Mouse (Mus musculus) forelimb bud, embryonic 11.5 days (tissue): ENCODE data around the gene Bsn.
A peak's percentile ranks its signal among the peaks of the same experiment; 100 is the strongest.

Source experiments
- DNase-seq: peaks from one replicate; pipeline ENCODE4 v3.0.0-alpha.2; 2012; ENCODE audit warnings: low read depth, low spot score

The Bsn gene

DNA sequence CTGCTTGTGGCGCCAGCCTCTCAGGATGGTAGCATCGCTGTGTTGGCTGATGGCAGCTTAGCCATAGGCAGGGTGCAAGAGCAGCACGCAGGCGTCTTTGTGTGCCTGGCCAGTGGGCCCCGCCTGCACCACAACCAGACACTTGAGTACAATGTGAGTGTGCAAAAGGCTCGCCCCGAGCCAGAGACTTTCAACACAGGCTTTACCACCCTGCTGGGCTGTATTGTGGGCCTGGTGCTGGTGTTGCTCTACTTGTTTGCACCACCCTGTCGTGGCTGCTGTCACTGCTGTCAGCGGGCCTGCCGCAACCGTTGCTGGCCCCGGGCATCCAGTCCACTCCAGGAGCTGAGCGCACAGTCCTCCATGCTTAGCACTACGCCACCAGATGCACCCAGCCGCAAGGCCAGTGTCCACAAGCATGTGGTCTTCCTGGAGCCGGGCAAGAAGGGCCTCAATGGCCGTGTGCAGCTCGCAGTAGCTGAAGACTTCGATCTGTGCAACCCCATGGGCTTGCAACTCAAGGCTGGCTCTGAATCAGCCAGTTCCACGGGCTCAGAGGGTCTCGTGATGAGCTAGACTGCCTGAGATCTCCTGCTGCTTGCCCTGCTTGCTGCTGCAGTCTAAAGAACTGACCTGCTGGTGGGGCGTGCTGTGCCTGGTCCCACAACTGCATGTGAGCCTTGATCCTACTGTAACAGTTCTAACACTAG, 135.7 kb downstream of the Bsn start:
- no peak for DNase-seq

DNA sequence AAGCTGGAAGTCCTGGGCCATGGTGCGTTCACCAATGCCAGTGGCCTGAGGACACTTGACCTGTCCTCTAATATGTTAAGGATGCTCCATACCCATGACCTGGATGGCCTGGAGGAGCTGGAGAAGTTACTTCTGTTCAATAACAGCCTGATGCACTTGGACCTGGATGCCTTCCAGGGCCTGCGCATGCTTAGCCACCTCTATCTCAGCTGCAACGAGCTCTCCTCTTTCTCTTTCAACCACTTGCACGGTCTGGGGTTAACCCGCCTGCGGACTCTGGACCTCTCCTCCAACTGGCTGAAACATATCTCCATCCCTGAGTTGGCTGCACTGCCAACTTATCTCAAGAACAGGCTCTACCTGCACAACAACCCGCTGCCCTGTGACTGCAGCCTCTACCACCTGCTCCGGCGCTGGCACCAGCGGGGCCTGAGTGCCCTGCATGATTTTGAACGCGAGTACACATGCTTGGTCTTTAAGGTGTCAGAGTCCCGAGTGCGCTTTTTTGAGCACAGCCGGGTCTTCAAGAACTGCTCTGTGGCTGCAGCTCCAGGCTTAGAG, 136.4 kb downstream of the Bsn start:
- DNase-seq, result no peak

DNA sequence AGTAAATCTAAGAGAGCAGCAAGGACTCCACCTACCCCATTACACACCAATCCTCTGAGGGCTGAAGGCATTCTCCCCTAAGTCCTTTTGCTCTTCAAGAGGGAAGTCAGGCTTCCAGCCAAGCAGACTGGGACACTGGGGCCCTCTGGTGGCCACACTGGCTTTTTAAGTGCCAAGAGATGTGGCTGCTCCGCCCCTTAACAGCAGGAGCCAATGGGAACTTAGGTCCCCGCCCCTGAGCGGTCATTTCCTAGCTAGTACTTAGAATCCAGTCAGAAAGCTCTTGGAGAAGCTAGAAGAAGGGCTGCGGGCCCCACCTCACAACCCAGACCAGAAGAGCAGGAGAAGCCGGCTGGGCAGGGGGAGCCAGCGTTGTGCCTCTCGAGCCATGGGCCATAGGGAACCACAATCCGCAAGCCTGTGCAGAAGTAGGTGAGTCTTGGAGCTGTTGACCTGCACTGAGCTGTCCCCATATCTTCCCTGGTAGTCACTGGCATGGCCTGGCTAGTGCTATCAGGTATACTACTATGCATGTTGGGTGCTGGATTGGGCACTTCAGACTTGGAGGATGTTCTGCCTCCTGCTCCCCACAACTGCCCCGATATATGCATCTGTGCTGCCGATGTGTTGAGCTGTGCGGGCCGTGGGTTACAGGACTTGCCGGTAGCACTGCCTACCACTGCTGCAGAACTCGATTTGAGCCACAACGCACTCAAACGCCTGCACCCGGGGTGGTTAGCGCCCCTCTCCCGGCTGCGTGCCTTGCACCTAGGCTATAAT, 137.1 kb downstream of the Bsn start, which contains the start of gene Amigo3:
TSS of gene Amigo3 (plus strand) at position 275 of the 780 bp plus-strand sequence.
- DNase-seq, result peak; percentile 95

DNA sequence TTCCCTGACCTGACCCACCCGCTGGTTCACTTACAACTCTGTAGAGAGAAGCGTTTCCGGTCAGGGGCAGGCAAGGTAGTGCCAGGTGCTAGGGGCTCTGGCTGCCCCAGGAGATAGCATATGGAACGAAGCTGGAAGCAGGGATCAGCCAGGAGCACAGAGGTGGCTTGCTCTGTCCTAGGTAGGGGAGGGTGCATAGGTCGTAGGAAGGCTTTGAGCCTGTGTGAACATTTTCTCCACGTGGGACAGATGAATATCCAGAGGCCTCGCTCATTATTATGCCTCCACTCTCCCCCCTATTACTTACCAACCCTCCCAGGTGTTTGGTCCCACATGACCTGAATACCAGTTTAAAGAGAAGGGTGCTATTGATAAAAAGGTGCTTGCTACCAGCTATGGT, 137.8 kb downstream of the Bsn start:
- no peak for DNase-seq

DNA sequence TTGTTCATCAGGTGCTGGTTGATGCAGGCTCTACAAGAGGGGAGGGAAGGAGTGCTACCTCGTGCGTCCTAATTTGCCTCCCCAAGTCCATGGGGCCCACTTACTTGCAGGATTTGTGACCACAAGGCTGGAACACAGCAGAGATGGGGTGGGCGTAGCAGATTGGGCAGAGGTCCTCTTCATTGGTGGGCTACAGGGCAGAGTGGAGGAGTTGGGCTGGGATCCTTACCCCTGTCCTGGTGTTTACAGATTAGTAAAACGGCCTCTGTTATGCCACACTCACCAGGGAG, 138.3 kb downstream of the Bsn start:
- no peak for DNase-seq

DNA sequence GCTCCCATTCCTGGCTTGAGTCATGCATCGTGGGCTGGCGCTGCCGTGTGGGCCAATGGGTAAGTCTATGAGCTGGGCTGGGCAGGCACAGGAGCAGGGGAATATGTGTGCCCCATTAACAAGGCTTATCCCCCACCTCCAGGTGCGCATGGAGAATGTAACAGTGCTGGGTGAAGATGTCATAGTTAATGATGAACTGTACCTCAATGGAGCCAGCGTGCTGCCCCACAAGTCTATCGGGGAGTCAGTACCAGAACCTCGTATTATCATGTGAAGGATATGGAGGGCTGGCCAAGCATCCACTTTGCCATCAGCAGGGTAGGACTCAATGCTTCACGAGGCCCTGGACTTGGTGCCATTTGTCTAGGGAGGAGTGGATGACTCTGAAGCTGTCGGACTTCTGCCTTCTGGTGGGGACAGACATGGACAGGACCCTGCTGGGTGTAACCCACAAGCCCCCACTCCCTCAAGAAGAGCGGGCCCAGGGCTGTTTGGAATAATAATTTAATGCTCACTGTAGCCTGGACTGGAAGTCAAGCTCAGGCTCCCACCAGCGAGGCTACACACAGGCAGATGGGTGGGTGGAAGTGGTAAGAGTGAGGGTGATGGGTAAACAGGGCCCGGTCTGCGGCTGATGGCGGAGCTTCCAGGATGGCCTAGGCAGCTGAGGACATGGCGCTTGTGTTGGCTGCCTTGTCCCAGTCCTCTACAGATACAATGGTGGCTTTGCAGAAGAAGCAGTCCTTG, 138.8 kb downstream of the Bsn start:
- no peak for DNase-seq

DNA sequence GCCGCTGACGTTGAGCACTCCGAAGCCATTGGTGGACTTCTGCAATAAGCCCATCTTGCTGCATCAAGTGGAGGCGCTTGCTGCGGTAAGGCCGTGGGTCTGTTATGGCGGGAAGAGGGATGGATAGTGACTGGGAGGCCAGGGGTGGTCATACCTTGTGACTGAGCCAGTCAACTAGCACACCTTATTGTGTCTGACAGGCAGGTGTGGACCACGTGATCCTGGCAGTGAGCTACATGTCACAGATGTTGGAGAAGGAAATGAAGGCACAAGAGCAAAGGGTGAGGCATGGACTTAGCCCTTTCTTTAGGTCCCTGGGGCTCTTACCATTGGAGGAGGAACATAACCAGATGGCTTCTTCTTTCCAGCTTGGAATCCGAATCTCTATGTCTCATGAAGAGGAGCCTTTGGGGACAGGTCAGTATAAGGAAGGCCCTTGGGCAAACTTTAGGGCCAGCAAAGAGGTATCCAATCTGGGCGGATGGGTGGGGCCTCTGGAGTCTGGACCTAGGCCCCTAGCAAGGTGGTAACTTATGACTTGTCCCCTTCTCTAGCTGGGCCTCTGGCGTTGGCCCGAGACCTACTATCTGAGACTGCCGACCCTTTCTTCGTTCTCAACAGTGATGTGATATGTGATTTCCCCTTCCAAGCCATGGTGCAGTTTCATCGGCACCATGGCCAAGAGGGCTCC, 140.5 kb downstream of the Bsn start:
- DNase-seq, result no peak

DNA sequence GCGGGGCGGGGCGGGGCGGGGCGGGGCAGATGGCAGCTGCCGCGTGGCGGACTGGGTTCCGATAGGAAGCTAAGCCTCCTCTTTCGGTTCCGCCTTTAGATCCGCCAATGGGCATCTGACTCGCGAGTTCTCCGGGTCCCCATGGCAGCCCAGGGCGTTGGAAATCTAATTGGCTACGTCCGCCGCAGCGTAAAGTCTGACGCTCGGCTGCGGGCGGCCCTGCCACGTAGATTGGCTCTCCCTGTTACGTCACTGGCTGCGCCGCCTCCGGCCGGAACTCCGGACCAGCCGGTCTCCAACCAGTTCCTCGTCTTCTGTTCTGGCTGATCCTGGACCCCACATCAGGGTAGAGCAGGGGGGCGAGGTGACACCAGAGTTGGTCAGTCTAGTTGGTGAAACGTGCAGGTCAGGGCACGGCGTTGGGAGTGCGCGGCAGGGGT, 141.1 kb downstream of the Bsn start, which contains the start of gene Gmppb:
TSS of gene Gmppb (plus strand) at position 227 of the 440 bp plus-strand sequence.
- peak; percentile 96 for DNase-seq

DNA sequence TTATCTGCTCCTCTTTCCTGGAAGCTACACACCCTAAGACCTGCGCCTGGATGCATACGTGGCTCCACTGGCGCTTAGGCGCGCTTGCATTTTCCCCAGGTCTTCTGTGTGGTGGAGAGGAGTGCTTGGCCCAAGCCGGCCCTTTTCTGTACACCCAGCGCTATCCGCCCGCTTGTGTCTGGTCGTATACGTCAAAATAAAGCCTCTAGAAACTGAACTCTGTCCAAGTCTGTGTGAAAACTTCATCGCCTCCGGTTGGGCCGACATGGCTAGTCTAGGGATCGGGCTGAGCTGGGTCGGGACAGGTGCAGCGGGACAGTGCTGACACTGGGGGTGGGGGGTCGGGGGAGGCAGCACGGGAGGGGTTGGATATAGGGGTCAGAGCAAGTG, 141.6 kb downstream of the Bsn start:
- DNase-seq, result no peak

DNA sequence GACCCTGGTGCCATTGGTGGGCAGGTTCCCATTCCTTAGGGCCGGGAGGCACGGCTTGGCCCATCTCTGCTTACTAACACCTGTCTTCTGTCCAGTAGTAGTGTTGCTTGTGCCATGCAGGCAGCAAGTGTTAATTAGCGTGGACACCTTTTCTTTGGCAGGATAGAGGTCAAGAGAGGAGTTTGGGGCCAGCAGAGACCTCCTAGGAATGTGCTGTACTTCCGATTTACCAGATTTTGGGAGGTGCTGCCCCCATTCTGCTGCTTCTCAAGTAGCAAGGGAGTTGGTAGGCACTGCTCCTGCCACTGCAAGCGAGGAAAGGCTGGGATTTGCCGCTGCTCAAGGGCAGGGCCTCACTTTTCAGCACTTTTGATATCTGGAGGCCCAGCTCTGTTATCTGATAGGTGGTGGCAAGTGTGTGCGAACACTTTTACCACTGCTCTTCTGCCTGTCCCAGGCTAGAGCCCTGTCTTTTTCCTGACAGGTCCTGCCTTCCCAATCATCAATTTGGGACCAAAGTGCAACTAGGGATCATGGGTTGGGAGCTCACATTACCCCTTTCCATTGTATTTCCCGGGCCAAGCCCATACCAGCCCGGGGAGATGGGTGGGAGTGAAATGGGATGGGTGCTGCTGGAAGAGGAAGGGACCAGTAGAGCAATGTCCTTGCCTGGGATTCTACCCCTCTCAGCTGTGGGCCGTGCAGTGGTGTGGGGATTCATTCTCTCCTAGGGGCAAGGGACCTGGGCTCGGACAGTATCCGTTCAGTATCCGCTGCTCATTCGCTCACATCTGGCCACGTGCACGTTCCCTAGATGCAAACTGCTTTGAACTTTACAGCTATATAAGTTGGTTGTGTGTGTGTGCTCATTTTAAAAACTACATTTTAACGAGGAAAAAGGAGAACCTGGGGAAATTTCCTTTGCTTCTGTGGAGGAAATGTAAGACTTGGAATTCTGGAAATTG, 142.3 kb downstream of the Bsn start:
- DNase-seq, result no peak

DNA sequence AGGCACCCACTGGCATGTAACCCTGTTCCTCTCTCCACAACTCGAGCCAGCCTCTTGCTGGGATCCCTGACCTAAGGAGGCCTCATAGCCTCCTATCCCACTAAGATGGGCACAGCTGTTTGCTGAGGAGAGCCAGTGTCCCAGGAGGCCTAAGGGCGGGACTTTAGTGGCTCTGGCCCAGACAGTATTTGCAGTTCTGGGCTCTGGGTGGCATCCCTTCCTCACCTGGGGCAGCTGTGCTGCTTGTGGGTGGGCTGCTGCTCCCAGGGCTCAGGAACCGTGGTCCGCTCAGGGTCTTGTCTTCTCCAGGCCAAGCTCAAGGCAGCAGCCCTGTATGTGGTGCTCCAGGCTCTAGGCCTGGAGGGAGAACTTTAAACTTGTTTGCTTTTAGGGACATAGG, 143.6 kb downstream of the Bsn start:
- DNase-seq, result no peak
